Mouse (Mus musculus) myocyte (in vitro differentiated cells): ENCODE results near the gene Hoxa2.

ENCODE experiments used
- MYOG ChIP-seq, 3 experiments: IDR thresholded peaks; one replicate each; pipeline ENCODE4 v1.6.1; 2011; ENCODE audit warnings: control low read depth in 2 of 3, low read depth in 2 of 3, mild to moderate bottlenecking in 2 of 3; ENCODE audit not compliant: insufficient read length in 2 of 3, control insufficient read depth in 1 of 3, insufficient read depth in 1 of 3
- POLR2A ChIP-seq: IDR thresholded peaks from one replicate; pipeline ENCODE4 v1.6.1; 2011; ENCODE audit warnings: low read depth, mild to moderate bottlenecking, control low read depth, moderate library complexity; ENCODE audit not compliant: insufficient read length
- POLR2AphosphoS2 ChIP-seq: IDR thresholded peaks from one replicate; pipeline ENCODE4 v1.6.1; 2011; ENCODE audit warnings: low read depth, control low read depth; ENCODE audit not compliant: insufficient read length
- TCF3 ChIP-seq: IDR thresholded peaks from one replicate; pipeline ENCODE4 v1.6.1; 2011; ENCODE audit warnings: low read depth, control low read depth; ENCODE audit not compliant: insufficient read length

DNA sequence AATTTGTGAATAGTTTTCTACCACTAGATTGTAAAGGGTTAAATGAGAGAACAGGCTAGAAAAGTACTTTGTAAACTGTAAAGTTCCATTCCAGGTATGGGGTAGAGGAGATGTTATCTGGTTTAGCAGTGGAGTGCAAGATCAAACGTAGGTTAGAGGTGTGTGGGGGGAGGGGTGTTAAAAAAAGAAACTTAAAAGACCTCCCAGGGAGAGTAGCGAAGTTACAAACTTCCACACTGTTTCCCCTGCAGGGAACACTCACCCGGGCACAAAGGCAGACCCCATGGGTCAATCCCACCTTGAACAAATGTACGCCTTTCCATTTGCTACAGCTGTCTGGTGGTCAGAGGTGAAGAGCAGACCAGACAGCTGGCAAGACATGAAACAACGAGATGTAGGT lies 48.7 kb downstream of the Hoxa2 start:
- TF ChIP-seq POLR2A (no peak), MYOG (IDR thresholded peaks at IDR 0.05; ENCODE audit: control insufficient read depth in 1 of 3, insufficient read depth in 1 of 3, insufficient read length in 2 of 3, low read depth in 2 of 3) (no peak), TCF3 (no peak), POLR2AphosphoS2 (no peak)
